Mouse (Mus musculus) forebrain, embryonic 15.5 days (tissue): ENCODE measurements around the gene Ctrl. TPM values are rescaled to one million over a fixed set of nuclear protein-coding genes. Genes with fewer than 3 reads are reported as not detected.

ENCODE experiments used
- ATAC-seq: fragments of 200-750 bp; cut with Nextera tagmentation; replicated peaks from 2 replicates; pipeline ENCODE4 v1.8.0; 2017; ENCODE audit warnings: mild to moderate bottlenecking, moderate TSS enrichment, moderate library complexity
- H3K27ac ChIP-seq: fragments of 300-500 bp; sonication (generic); replicated peaks from 2 replicates; pipeline ENCODE4 v1.5.1; 2015; ENCODE audit warnings: mild to moderate bottlenecking, inconsistent platforms
- H3K27me3 ChIP-seq: fragments of 300-500 bp; sonication (generic); 2 replicates; pipeline ENCODE4 v1.6.1; 2015; ENCODE audit warnings: inconsistent platforms
- H3K36me3 ChIP-seq: fragments of 300-500 bp; sonication (generic); 2 replicates; pipeline ENCODE4 v1.6.1; 2015; ENCODE audit warnings: mild to moderate bottlenecking, inconsistent platforms
- H3K4me1 ChIP-seq: fragments of 300-500 bp; sonication (generic); 2 replicates; pipeline ENCODE4 v1.6.1; 2015; ENCODE audit warnings: inconsistent platforms
- H3K4me2 ChIP-seq: fragments of 300-500 bp; sonication (generic); replicated peaks from 2 replicates; pipeline ENCODE4 v1.6.1; 2015; ENCODE audit warnings: mild to moderate bottlenecking, inconsistent platforms
- H3K4me3 ChIP-seq: fragments of 300-500 bp; sonication (generic); 2 replicates; pipeline ENCODE4 v1.5.1; 2015; ENCODE audit warnings: mild to moderate bottlenecking, inconsistent platforms
- H3K9ac ChIP-seq: fragments of 300-500 bp; sonication (generic); replicated peaks from 2 replicates; pipeline ENCODE4 v1.6.1; 2015; ENCODE audit warnings: mild to moderate bottlenecking, inconsistent platforms
- H3K9me3 ChIP-seq: fragments of 300-500 bp; sonication (generic); 2 replicates; pipeline ENCODE4 v1.6.1; 2016; ENCODE audit warnings: inconsistent platforms
- WGBS: fragments of 180-500 bp; shearing (Covaris S2); methylation state at CpG from one replicate; pipeline ENCODE4 v1.1.7; 2015; ENCODE audit warnings: mixed read lengths; 5-methylcytosine and 5-hydroxymethylcytosine counted together
- polyA plus RNA-seq: library from polyadenylated mRNA; unstranded; fragments of >200 nt; fragmentation: Nextera tagmentation; extraction: Ambion mirVana; gene quantifications from 2 replicates; pipeline ENCODE4 v1.2.1, GENCODE M21; 2015

Ctrl gene
- polyA plus RNA-seq, 1 experiment from 2014 or later = 2.0 TPM

DNA sequence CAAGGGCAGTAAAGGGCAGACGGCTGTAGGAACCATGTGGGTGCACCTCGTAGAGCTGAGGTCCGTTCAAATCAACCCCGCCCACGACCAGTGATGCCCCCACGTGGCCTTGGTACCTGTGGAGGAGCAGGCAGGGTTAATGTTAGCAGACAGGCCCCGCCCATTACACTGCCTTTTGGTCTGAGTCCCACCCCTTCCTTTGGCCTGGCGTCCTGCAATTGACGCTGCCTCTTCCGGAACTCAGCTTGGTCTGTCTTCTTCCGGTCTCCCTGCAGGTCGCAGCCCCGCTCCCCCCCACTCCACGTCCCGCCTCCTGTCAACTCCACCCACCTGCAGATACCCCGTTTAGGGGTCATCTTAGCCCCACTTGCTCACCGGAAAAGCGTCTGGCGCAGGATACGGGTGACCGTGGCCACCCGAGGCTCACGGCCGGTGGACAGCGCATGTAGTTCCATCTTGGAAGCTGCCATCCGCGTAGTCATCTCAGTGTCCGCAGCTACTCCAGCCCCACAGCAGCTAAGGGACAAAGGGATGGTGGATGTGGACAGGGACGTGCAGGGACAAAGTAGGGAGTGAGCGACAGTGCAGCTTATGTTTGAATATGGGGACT lies 3.3 kb upstream of the Ctrl start:
- H3K9ac ChIP-seq = peak overlapping the region; percentile 84
- H3K4me2 ChIP-seq = peak overlapping the region; percentile 86
- peaks cover 4% of the 10 kb centered on the region; the same call in 1 of the 2 replicates for H3K36me3 ChIP-seq
- peak overlapping the region; percentile 81 for H3K4me3 ChIP-seq
- H3K4me1 ChIP-seq = peaks cover 22% of the 10 kb centered on the region
- peak; percentile 88 for ATAC-seq
- no peaks in the 10 kb centered on the region for H3K27me3 ChIP-seq
- H3K27ac ChIP-seq = peak overlapping the region; percentile 86
- under 1% methylated on average over 30 of the region's 30 CpGs for WGBS
- no peaks in the 10 kb centered on the region for H3K9me3 ChIP-seq

DNA sequence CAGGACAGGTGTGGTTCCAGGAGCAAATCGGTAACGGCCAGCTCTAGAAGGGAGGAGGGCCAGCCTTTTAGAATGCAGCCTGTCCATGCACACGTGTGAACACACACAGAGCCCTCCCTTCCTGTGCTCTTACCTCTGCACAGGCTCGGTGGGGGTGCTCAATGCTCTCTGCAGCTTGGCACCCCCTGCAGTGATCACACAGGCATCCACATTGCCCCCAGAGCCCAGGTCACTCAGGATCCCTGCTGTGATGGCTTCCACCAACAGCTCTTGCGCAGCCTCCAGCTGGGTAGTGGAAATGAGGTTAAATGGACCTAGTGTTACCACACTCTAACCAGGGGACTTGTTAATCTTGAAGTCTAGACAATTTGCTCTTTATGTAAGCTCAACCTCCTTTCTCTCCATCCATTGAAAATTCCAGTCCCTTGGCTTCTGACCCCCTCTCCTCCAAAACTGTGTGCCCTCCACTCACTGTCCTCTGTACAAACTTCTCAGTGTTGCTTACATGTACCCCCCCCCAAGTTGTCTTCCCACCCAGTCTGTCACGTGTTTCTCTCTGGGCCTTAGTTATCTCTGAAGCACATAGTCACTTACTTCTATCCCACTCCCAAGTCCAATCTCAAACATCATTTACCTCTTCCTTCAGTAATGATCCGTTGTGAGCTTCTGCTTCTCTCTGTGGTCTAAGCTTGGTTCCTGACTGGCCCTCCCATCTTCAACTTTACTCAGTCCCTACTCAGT lies 2.4 kb upstream of the Ctrl start:
- peak overlapping the region; percentile 84 for H3K9ac ChIP-seq
- ATAC-seq = no peak
- peaks cover 4% of the 10 kb centered on the region; the same call in 1 of the 2 replicates for H3K36me3 ChIP-seq
- H3K4me1 ChIP-seq = peaks cover 22% of the 10 kb centered on the region
- H3K4me2 ChIP-seq = peak overlapping the region; percentile 86
- no peaks in the 10 kb centered on the region for H3K27me3 ChIP-seq
- no peaks in the 10 kb centered on the region for H3K9me3 ChIP-seq
- peak overlapping the region; percentile 86; the same call in 1 of the 2 replicates for H3K27ac ChIP-seq
- H3K4me3 ChIP-seq = peak overlapping the region; percentile 81
- 28% methylated on average over 7 of the region's 7 CpGs for WGBS

DNA sequence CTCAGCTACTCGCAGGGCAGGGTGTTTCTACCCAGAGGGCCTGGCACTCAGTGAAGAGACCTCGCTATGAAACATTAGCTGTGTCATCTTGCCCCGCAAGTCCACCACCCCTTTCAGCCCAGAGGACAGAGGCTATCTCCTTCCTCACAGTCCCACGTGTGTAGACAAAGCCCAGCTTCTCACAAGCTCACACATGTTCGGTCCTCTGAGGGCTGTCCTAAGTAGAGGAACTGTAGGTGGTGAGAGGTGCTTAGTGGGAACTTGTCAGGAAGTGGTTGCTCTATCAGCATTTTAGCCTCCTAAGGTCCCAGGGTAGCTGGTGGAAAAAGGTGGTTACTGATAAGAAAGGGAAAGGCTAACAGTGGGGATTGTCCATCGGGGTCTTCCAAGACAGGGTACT lies 1.4 kb upstream of the Ctrl start:
- Histone ChIP-seq H3K27me3 (no peaks in the 10 kb centered on the region), H3K27ac (no peak overlapping the region), H3K9me3 (no peaks in the 10 kb centered on the region), H3K9ac (no peak overlapping the region), H3K36me3 (peaks cover 4% of the 10 kb centered on the region; the same call in 1 of the 2 replicates), H3K4me1 (peaks cover 26% of the 10 kb centered on the region), H3K4me2 (no peak overlapping the region), H3K4me3 (no peak overlapping the region)
- no peak for ATAC-seq
- WGBS = 87% methylated on average over 6 of the region's 6 CpGs

DNA sequence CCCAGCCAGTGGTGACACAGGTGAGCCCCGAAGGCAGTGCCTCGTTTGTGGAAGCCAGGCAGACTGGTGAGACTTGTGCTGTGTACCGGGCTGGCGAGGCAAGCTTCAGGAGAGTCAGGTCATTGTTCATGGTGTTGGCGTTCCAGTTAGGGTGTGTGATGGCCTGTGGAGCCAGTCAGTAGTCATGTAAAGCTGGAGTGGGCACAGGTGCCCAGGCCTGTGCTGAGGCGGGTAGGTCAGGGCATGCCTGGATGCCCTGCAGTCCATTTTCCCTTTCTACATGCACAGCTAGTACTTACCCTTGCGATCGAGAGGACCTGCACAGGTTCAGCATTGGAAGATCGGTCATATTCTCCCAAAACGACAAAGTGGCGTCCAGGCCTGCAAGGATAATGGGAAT lies 1.1 kb downstream of the Ctrl start:
- WGBS = 93% methylated on average over 11 of the region's 11 CpGs
- Histone ChIP-seq H3K9ac (no peak overlapping the region), H3K36me3 (peaks cover 4% of the 10 kb centered on the region; the same call in 1 of the 2 replicates)

DNA sequence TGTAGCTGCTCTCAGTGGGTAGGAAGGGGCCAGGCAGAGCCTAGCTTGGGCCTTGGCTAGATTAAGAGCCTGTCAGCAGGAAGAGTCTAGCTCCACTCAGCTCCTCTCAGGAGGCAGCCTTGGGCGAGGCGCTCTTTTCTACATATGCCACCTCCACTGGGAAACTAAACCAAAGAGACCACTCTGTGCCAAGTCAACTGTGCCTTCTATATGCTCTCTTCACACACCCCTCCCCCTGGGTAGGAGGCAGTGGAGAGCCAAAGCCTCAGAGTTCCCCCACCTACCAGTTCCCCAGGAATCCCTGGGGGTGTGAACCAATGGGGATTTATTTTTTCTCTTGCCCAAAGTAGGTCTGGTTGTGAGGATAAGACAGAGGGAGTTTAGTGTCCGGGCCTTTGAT lies 2.4 kb downstream of the Ctrl start:
- H3K4me2 ChIP-seq = no peak overlapping the region
- ATAC-seq = no peak
- WGBS = 84% methylated on average over 3 of the region's 3 CpGs
- no peak overlapping the region for H3K9ac ChIP-seq
- H3K4me1 ChIP-seq = peaks cover 13% of the 10 kb centered on the region
- no peaks in the 10 kb centered on the region for H3K9me3 ChIP-seq
- no peaks in the 10 kb centered on the region for H3K27me3 ChIP-seq
- H3K27ac ChIP-seq = no peak overlapping the region
- peaks cover 4% of the 10 kb centered on the region; the same call in 1 of the 2 replicates for H3K36me3 ChIP-seq
- H3K4me3 ChIP-seq = no peak overlapping the region

More for the DNA sequence above, 1.1 kb downstream of the Ctrl start:
- H3K27me3 ChIP-seq = no peaks in the 10 kb centered on the region
- H3K4me2 ChIP-seq = no peak overlapping the region
- H3K9me3 ChIP-seq = no peaks in the 10 kb centered on the region
- H3K27ac ChIP-seq = no peak overlapping the region
- ATAC-seq = no peak
- peaks cover 18% of the 10 kb centered on the region for H3K4me1 ChIP-seq
- no peak overlapping the region for H3K4me3 ChIP-seq

DNA sequence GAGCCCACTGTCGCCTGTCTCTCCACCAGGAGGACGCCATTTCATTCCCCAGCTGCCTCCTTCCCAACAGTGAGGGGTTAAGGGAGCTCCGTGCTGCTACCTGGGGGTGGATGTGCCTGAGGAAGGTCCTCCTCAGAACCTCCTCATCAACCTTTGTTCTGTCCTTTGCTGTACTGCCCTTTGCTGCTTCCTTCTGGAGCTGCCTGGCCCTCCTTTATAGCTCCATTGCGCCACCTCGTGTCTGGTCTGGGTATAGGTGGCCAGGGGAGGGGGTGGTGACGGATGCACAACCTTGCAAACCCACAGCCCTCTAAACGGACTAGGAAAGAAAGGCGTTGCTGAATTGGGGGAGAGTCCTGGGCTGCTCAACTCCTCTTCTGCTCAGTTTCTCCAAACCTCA lies 3.1 kb downstream of the Ctrl start:
- Histone ChIP-seq H3K4me1 (peaks cover 6% of the 10 kb centered on the region), H3K9ac (0 out of 2 replicates have a peak overlapping the region, but pooled peaks have one; percentile 9), H3K27ac (peak overlapping the region; percentile 58; the same call in 1 of the 2 replicates), H3K9me3 (no peaks in the 10 kb centered on the region), H3K4me2 (no peak overlapping the region), H3K36me3 (peaks cover 4% of the 10 kb centered on the region; the same call in 1 of the 2 replicates), H3K27me3 (no peaks in the 10 kb centered on the region), H3K4me3 (no peak overlapping the region)
- WGBS = 11% methylated on average over 8 of the region's 8 CpGs
- ATAC-seq = peak; percentile 67

DNA sequence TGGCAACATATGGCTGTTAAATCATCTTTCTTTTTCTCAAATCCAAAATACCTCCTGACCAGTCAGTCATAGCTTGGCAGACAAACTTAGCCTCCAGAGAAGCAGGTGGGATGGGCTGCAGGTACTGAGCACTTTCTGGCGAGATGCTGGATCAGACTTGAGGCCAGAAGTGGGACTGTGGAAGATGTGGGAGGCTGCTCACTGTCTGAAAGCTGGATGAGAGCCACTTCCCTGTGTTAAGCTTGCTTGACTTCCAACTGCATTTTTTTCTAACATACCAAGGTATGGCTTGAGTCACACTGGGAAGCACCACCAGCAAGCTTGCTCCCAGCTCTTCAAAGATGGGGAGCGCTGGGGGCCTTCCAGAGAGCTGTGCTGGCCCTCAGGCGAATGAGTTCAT lies 8.5 kb downstream of the Ctrl start:
- no peak for ATAC-seq
- H3K9me3 ChIP-seq = no peaks in the 10 kb centered on the region
- peaks cover under 1% of the 10 kb centered on the region; the same call in 1 of the 2 replicates for H3K4me1 ChIP-seq
- H3K4me2 ChIP-seq = no peak overlapping the region
- no peak overlapping the region for H3K27ac ChIP-seq
- H3K36me3 ChIP-seq = no peaks in the 10 kb centered on the region
- no peak overlapping the region for H3K9ac ChIP-seq
- WGBS = 73% methylated on average over 3 of the region's 3 CpGs
- H3K27me3 ChIP-seq = no peaks in the 10 kb centered on the region
- no peak overlapping the region for H3K4me3 ChIP-seq

DNA sequence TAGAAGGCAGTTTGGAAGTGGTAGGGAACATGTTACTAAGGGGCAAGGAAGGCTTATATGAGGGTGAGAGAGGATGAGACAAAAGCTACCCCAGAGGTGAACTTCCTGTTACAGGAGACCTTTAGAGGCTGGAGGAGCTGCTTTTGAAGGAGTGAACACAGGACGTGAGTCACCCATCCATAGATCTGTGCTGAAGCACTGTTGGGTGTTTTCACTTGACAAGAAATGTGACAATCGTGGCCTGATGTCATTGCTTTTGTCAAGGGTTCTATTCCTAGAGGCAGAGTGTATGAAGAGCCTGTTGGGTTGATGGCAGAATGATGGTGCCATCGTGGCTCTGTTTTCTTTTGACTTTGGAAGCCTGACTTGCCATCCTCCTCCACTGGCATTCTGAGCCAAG lies 14.3 kb downstream of the Ctrl start:
- Histone ChIP-seq H3K9me3 (no peaks in the 10 kb centered on the region), H3K4me2 (no peak overlapping the region), H3K27ac (no peak overlapping the region), H3K4me1 (no peaks in the 10 kb centered on the region), H3K9ac (no peak overlapping the region), H3K4me3 (no peak overlapping the region), H3K27me3 (no peaks in the 10 kb centered on the region), H3K36me3 (peaks cover 8% of the 10 kb centered on the region; the same call in 1 of the 2 replicates)
- ATAC-seq = no peak
- 85% methylated on average over 3 of the region's 3 CpGs for WGBS

DNA sequence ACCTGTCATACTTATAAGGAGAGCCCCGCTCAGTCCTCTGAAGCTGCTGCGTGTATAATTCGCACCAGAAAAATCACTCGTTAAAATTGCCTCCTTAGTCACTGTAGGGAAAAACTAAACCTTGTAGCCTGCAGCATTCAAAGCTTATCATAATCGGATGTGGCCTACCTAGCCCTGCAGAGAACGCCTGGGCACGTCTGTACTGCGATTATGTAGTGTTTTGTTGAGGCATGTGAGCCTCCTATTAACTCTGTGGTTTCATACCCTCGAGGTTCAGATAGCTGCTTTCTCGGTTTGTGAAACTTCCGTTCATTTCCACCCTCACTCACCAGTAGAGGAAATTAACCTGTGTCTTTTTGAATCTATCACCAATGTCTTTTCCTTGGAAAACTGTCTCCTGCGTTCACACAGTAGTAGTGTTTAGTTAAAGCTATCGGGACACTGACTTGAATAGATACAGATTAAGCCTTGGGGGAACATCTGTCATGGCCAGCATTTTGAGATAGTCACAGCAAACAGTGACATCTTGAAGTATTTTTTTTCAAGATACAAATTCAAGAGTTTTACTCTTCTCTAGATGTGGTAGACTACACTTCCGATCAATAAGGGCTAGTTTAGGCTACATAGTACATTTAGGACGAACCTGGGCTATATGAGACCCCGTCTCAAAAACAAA lies 32.6 kb downstream of the Ctrl start:
- Histone ChIP-seq H3K4me2 (peak overlapping the region; percentile 66), H3K4me1 (peaks cover 9% of the 10 kb centered on the region), H3K27ac (peak overlapping the region; percentile 87), H3K36me3 (no peaks in the 10 kb centered on the region), H3K9me3 (no peaks in the 10 kb centered on the region), H3K27me3 (no peaks in the 10 kb centered on the region), H3K4me3 (peak overlapping the region; percentile 93), H3K9ac (peak overlapping the region; percentile 96)
- no peak for ATAC-seq
- 41% methylated on average over 16 of the region's 16 CpGs for WGBS

DNA sequence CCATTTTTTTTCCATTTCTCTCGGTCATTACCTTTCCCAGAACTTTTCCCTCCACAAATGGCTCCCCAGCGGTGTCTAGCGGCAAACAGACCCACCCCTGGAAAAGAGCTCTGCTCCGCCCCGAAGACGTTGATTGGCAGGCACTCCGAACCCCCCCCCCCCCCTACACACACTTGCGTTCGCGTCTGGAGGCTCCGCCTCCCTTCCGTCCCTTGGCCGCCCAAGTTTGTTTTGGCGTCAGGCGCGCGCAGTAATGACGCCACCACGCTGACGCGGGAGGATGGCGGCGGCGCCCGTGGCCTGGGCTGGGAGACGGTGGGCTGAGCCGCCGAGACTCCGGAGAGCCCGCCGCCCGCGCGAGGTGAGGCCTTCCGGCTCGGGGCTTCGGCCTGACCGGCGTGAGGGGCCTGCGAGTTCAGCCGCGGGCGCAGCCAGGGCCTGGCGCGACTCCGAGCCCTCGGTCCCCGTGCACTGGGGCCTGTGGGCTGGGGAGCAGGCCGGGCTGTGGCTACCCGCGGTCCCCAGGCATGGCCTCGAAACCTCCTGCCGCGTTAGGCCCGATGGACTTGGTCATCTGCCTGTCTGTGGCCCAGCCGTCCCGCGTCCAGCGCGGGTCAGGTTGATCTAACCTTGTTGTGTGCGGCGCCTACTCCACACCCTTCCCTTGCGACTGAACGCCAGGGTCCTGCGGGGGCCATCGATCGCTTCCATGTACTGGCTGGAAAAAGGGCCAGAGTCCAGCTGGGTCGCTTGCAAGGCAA lies 33.3 kb downstream of the Ctrl start, which contains the start of gene Pskh1:
TSS of gene Pskh1 (plus strand) at position 262 of the 761 bp plus-strand sequence.
- Histone ChIP-seq H3K4me1 (peaks cover 9% of the 10 kb centered on the region), H3K4me2 (peak within 1 kb of the TSS; percentile 66), H3K4me3 (peak within 1 kb of the TSS; percentile 93), H3K36me3 (no peaks in the 10 kb centered on the region), H3K27me3 (no peaks in the 10 kb centered on the region), H3K9ac (peak within 1 kb of the TSS; percentile 96), H3K27ac (peak within 1 kb of the TSS; percentile 87), H3K9me3 (no peaks in the 10 kb centered on the region)
- under 1% methylated on average over 68 of the region's 68 CpGs for WGBS
- peak; percentile 94 for ATAC-seq

DNA sequence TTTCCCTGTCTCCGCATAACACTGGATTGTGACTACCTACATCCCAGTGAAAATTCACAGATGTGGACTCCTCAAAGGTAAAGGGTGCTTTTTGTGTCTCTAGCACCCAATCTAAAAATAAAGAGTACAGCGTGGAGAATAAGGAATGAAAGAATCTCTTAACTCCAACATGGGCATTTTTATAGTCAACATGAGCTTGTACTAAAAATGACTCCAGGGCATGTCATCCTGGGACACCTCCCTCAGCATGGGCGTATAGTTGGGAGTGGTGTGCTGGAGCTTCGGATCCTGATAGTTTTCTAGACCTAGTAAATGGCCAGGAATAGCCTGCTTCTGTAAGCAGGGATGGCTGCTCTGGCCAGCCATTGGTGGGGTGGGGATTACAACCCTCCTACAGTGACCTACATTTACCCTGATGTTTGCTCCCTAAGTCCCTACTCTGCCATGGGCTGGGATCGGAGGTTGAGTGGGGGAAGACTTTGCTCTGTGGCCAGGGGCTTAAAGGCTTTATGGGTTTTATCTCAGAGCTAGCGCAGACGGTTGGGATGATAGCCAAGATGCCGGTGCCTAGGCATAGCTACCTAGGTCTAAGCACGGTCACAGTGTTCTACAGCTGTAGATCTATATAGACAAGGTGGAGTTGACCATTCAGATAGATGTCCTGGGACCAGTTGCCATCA lies 35.7 kb downstream of the Ctrl start:
- peaks cover 7% of the 10 kb centered on the region for H3K36me3 ChIP-seq
- 81% methylated on average over 9 of the region's 9 CpGs for WGBS
- H3K4me3 ChIP-seq = no peak overlapping the region
- H3K27ac ChIP-seq = no peak overlapping the region
- no peaks in the 10 kb centered on the region for H3K9me3 ChIP-seq
- no peak for ATAC-seq
- no peak overlapping the region for H3K9ac ChIP-seq
- H3K4me1 ChIP-seq = peaks cover 14% of the 10 kb centered on the region
- H3K27me3 ChIP-seq = no peaks in the 10 kb centered on the region
- no peak overlapping the region for H3K4me2 ChIP-seq
